Mouse (Mus musculus) small intestine, adult 2 months (tissue): ENCODE measurements around the gene Mindy4.

ENCODE experiments used
- CTCF ChIP-seq: fragments of 200-500 bp; IDR thresholded peaks from 2 replicates; pipeline ENCODE4 v1.5.1; 2012; ENCODE audit warnings: low read depth, mild to moderate bottlenecking, control low read depth, inconsistent platforms, low read length, moderate library complexity, mixed read lengths; ENCODE audit not compliant: insufficient replicate concordance, insufficient read length; ENCODE audit errors: extremely low read depth
- POLR2A ChIP-seq: fragments of 200-500 bp; IDR thresholded peaks from 2 replicates; pipeline ENCODE4 v1.6.1; 2012; ENCODE audit warnings: low read depth, mild to moderate bottlenecking, control low read depth, inconsistent platforms, low read length, moderate library complexity

DNA sequence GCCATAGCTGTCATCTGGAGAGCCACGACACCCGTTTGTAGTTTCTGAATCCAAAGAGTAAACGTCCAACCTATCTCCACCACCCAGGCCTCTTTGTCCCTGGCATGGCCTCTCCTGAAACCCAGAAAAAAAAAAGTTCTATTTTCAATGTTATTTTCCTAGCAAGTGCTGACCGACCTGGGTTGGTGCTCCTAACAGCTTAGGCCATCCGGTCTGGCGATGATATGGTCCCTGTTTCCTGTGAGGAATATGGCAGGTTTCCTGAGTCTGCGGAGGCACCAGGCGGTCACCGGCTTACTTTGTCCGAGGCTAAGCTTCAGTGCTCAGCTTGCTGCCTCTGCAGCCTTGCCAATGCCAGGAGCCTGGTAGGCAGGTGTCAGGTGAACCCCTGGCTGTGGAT, 71.8 kb downstream of the Mindy4 start:
- no peak for TF ChIP-seq POLR2A
- TF ChIP-seq CTCF, result no peak
